ENCODE assay signal across 24 mouse cellular contexts in genomic region chr1:153683190-153683589, GRCm38 (mm10). TPM values are rescaled to one million over a fixed set of nuclear protein-coding genes. Genes with fewer than 3 reads are reported as not detected.
DNase-seq lines count a peak whose midpoint lies in the region; ATAC-seq and TF ChIP-seq lines count a peak whose summit lies in the region.
"Had no signal": no experiment of that assay in that cellular context is flagged by ENCODE, and none has a peak within 500 bp of the region (broad histone marks: within the 10 kb centered on the region; RNA-seq: fewer than 3 reads in every experiment).

No protein-coding gene starts in this region.

- H3K4me2 ChIP-seq in limb, embryonic 13.5 days (replicated peaks): no peak overlapping the region
- H3K4me2 ChIP-seq in limb, embryonic 14.5 days (replicated peaks; ENCODE audit: low read depth, low read length, severe bottlenecking): no peak overlapping the region
- H3K4me2 ChIP-seq: embryonic facial prominence, embryonic 13.5 days; embryonic facial prominence, embryonic 15.5 days; forebrain, embryonic 12.5 days had no signal

- ATAC-seq in limb, embryonic 13.5 days (ENCODE audit: low FRiP score, low read depth): peak; percentile 67; the same call in 1 of the 2 replicates
- ATAC-seq in limb, embryonic 14.5 days (ENCODE audit: low FRiP score, low read depth): peak; percentile 76; the same call in 1 of the 2 replicates
- ATAC-seq: forebrain, embryonic 14.5 days; forebrain, embryonic 16.5 days had no signal

- H3K9ac ChIP-seq in limb, embryonic 13.5 days: no peak overlapping the region
- no peak overlapping the region for H3K9ac ChIP-seq in limb, embryonic 14.5 days (ENCODE audit: low read depth, low read length, severe bottlenecking)
- H3K9ac ChIP-seq: embryonic facial prominence, embryonic 13.5 days; embryonic facial prominence, embryonic 15.5 days; forebrain, embryonic 12.5 days had no signal

- 0 out of 2 replicates have a peak overlapping the region, but pooled peaks have one; percentile 6 for H3K27ac ChIP-seq in heart, embryonic 10.5 days
- H3K27ac ChIP-seq in limb, embryonic 13.5 days: no peak overlapping the region; the same call in 1 of the 2 replicates
- no peak overlapping the region; the same call in 1 of the 2 replicates for H3K27ac ChIP-seq in limb, embryonic 10.5 days
- no peak overlapping the region; the same call in 1 of the 2 replicates for H3K27ac ChIP-seq in limb, embryonic 14.5 days (replicated peaks; ENCODE audit: low read depth, low read length)
- H3K27ac ChIP-seq: embryonic facial prominence, embryonic 13.5 days; embryonic facial prominence, embryonic 15.5 days; forebrain, embryonic 10.5 days; forebrain, embryonic 12.5 days had no signal

- DNase-seq in heart, embryonic 10.5 days (ENCODE audit: low spot score): no peak
- no peak for DNase-seq in heart, postnatal 14 days
- DNase-seq in limb, embryonic 10.5 days (ENCODE audit: low spot score): no peak
- peak; percentile 45 for DNase-seq in limb, embryonic 14.5 days (ENCODE audit: low spot score)
- DNase-seq in embryo, embryonic 10 days (ENCODE audit: low spot score): no peak
- DNase-seq: adrenal gland, adult 2 months; adrenal gland, postnatal 10 days; adrenal gland, postnatal 25 days; cerebellum, adult 11 months; cerebellum, adult 18-20 months; cerebellum, adult 8-10 months; cerebellum, adult 9-11 months; cerebellum, postnatal 14 days; cerebellum, postnatal 36 days had no signal

- peaks cover 16% of the 10 kb centered on the region; the same call in 1 of the 2 replicates for H3K27me3 ChIP-seq in heart, embryonic 10.5 days (ENCODE audit: insufficient read depth, poor library complexity, severe bottlenecking)
- no peaks in the 10 kb centered on the region for H3K27me3 ChIP-seq in limb, embryonic 13.5 days
- peaks cover 7% of the 10 kb centered on the region; the same call in 1 of the 2 replicates for H3K27me3 ChIP-seq in limb, embryonic 10.5 days (ENCODE audit: low read depth, poor library complexity, severe bottlenecking)
- no peaks in the 10 kb centered on the region for H3K27me3 ChIP-seq in limb, embryonic 14.5 days (ENCODE audit: control insufficient read depth, insufficient read depth, low read length)
- H3K27me3 ChIP-seq: embryonic facial prominence, embryonic 13.5 days; embryonic facial prominence, embryonic 15.5 days; forebrain, embryonic 12.5 days had no signal

- H3K36me3 ChIP-seq in heart, embryonic 10.5 days: no peaks in the 10 kb centered on the region
- no peaks in the 10 kb centered on the region for H3K36me3 ChIP-seq in limb, embryonic 13.5 days
- no peaks in the 10 kb centered on the region for H3K36me3 ChIP-seq in limb, embryonic 10.5 days
- no peaks in the 10 kb centered on the region for H3K36me3 ChIP-seq in limb, embryonic 14.5 days (ENCODE audit: control insufficient read depth, insufficient read depth, low read length)
- H3K36me3 ChIP-seq: embryonic facial prominence, embryonic 13.5 days; embryonic facial prominence, embryonic 15.5 days; forebrain, embryonic 10.5 days; forebrain, embryonic 12.5 days had no signal

- H3K4me3 ChIP-seq in heart, embryonic 10.5 days: no peak overlapping the region
- H3K4me3 ChIP-seq in limb, embryonic 13.5 days: no peak overlapping the region
- H3K4me3 ChIP-seq in limb, embryonic 10.5 days: no peak overlapping the region
- H3K4me3 ChIP-seq in limb, embryonic 14.5 days (replicated peaks; ENCODE audit: low read length): no peak overlapping the region
- H3K4me3 ChIP-seq: embryonic facial prominence, embryonic 13.5 days; embryonic facial prominence, embryonic 15.5 days; erythroblast, embryonic 14.5 days; forebrain, embryonic 10.5 days; forebrain, embryonic 12.5 days had no signal

- intact Hi-C loops in heart, postnatal 14 days (cut with DNase I): loop anchor here (5.0 kb wide), 1 partner anchor 54 kb away; no protein-coding TSS in a partner anchor

- no peak for TF ChIP-seq POLR2A in limb, embryonic 14.5 days (IDR thresholded peaks at IDR 0.05; ENCODE audit: borderline replicate concordance, extremely low read depth, insufficient read depth, insufficient read length)

- peaks cover 13% of the 10 kb centered on the region; the same call in 1 of the 2 replicates for H3K4me1 ChIP-seq in heart, embryonic 10.5 days
- H3K4me1 ChIP-seq in limb, embryonic 13.5 days: peaks cover 46% of the 10 kb centered on the region
- peaks cover 32% of the 10 kb centered on the region for H3K4me1 ChIP-seq in limb, embryonic 10.5 days
- H3K4me1 ChIP-seq in limb, embryonic 14.5 days (ENCODE audit: control insufficient read depth, insufficient read depth, low read length): peaks cover 35% of the 10 kb centered on the region

- 68% methylated on average over 11 of the region's 11 CpGs for WGBS in heart, embryonic 10.5 days
- 39% methylated on average over 11 of the region's 11 CpGs for WGBS in limb, embryonic 13.5 days
- WGBS in limb, embryonic 10.5 days: 68% methylated on average over 11 of the region's 11 CpGs
- WGBS in limb, embryonic 14.5 days: 40% methylated on average over 11 of the region's 11 CpGs

- no peaks in the 10 kb centered on the region for H3K9me3 ChIP-seq in heart, embryonic 10.5 days
- no peaks in the 10 kb centered on the region for H3K9me3 ChIP-seq in limb, embryonic 13.5 days
- no peaks in the 10 kb centered on the region for H3K9me3 ChIP-seq in limb, embryonic 10.5 days (replicated peaks)
- H3K9me3 ChIP-seq in limb, embryonic 14.5 days (ENCODE audit: control insufficient read depth, low read length): no peaks in the 10 kb centered on the region
- H3K9me3 ChIP-seq: embryonic facial prominence, embryonic 13.5 days; embryonic facial prominence, embryonic 15.5 days; forebrain, embryonic 10.5 days; forebrain, embryonic 12.5 days had no signal

RNA-seq across cellular contexts. Expression of gene Rgs8, which starts 30.4 kb away (rescaled TPM):
- 0.54 and 0.55 TPM in 2 replicates for polyA plus RNA-seq in heart, embryonic 10.5 days (2016; fragmentation: Nextera tagmentation; extraction: Ambion mirVana)
- not detected for total RNA-seq in heart, postnatal 14 days (2021)
- polyA plus RNA-seq in limb, embryonic 13.5 days (2015; fragmentation: Nextera tagmentation; extraction: Ambion mirVana): 1.8 TPM in 2 replicates
- 0.28 and 0.61 TPM in 2 replicates for polyA plus RNA-seq in limb, embryonic 10.5 days (2016; fragmentation: Nextera tagmentation; extraction: Ambion mirVana)
- polyA plus RNA-seq in limb, embryonic 14.5 days (2012; rRNA removed): 1.9 and 2.3 TPM in 2 replicates
- 1.1 and 1.3 TPM in 2 replicates for polyA plus RNA-seq in limb, embryonic 14.5 days (2014; fragmentation: Nextera tagmentation; extraction: Ambion mirVana)
- total RNA-seq: adrenal gland, postnatal 25 days; MEL had no signal
- polyA plus RNA-seq: erythroblast, embryonic 14.5 days had no signal

RNA-seq across cellular contexts. Expression of gene Rgs16, which starts 57.0 kb away (rescaled TPM):
- polyA plus RNA-seq in heart, embryonic 10.5 days (2016; fragmentation: Nextera tagmentation; extraction: Ambion mirVana): 2.6 and 2.9 TPM in 2 replicates
- total RNA-seq in heart, postnatal 14 days (2021): 1 to 10 TPM; 1.2 to 2.1 TPM
- 22.6 and 23.7 TPM in 2 replicates for polyA plus RNA-seq in limb, embryonic 13.5 days (2015; fragmentation: Nextera tagmentation; extraction: Ambion mirVana)
- polyA plus RNA-seq in limb, embryonic 10.5 days (2016; fragmentation: Nextera tagmentation; extraction: Ambion mirVana): 3.1 and 6.0 TPM in 2 replicates
- polyA plus RNA-seq in limb, embryonic 14.5 days (2012; rRNA removed): 21.9 and 22.6 TPM in 2 replicates
- 6.4 and 8.5 TPM in 2 replicates for polyA plus RNA-seq in limb, embryonic 14.5 days (2014; fragmentation: Nextera tagmentation; extraction: Ambion mirVana)
- total RNA-seq: common myeloid progenitor, adult 5-6 weeks; MEL had no signal
- polyA plus RNA-seq: erythroblast, embryonic 14.5 days had no signal
